Mouse (Mus musculus) erythroblast, embryonic 14.5 days (primary cell): ENCODE measurements around the gene Igfbp6.

Source experiments
- GATA1 ChIP-seq: IDR thresholded peaks from 2 replicates; pipeline ENCODE4 v1.6.1; 2012; ENCODE audit warnings: low read length, inconsistent platforms, mixed read lengths
- TAL1 ChIP-seq: IDR thresholded peaks from 3 replicates; pipeline ENCODE4 v1.6.1; 2012; ENCODE audit warnings: low read length, inconsistent platforms, mixed read lengths

DNA sequence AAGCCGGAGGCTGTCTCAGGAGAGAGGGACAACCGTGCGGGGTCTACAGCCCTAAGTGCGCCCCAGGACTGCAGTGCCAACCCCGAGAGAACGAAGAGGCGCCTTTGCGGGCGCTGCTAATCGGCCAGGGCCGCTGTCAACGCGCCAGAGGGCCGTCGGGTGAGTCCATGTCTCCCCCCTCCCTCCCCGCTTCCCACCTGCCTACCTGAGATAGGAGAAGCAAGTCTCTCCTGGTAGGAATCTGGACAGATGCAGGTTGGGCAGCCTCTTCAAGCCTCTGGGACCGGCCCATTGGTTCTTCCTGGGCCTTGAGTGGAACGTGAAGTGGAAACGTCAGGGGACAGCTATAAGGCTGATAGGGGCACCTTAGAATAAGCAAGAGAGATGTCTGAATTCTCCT lies 564 bp downstream of the Igfbp6 start:
- no peak for TF ChIP-seq GATA1
- no peak for TF ChIP-seq TAL1
